Mouse (Mus musculus): ENCODE results near the gene Chn2.

Chn2 gene

DNA sequence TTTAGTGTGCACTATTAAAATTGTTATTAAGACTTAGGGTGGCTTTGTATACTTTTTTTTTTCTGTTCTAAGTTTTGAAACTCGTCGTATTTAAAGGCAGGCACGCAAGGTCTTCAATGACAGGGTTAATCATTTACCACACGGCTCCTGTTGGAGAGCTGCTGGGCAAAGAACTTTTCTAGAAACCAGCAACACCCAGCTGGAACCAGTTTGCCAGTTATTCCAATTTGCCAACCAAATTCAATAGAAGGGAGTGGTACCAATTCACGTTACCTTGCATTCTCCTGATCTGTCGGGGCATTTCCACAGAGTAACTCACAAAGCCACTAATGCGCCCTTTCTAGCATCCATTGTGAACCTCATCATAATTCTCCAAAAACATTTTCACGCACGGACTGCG is 290.8 kb downstream of the Chn2 start:
- DNase-seq (ENCODE audit: extremely low read depth, low read depth, low spot score) = no peak

DNA sequence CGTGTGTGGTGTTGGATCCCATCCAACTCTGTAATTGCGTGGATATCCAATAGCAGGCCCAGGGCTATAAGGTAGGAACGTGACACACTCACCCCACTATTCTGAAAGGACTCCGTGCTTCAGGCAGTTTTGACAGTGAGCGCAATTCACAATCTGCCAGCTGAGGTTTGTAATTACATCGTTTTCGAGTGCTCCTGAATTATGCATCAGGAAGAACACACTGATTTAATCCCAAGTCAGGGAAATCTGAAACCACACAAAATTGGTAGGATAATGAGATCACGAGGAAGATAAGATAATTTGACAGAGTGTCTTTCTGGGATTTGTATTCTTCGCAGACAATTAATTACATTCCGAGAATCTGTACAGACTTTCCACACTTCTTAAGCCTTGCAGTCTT is 292.4 kb downstream of the Chn2 start:
- DNase-seq (ENCODE audit: extremely low read depth, low read depth, low spot score) = no peak

DNA sequence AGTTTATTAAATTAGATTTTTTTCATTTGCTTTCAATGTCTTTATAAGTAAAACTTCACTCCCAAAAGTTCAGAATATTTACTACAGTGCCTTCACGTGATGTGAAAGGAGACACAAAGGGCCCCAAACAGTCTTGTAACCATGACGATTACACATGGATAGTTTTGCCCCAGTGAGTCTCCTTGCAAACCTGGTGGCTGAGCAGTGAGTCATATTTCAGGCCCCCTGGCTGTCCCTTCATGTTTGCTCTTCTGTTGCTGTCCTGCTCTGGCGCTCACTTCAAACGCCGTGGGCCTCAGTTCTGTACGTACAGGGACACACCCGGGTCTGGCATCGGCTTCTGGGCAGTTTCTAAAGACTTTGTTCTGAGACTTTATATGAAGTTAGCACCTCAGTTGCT is 292.8 kb downstream of the Chn2 start:
- DNase-seq (ENCODE audit: extremely low read depth, low read depth, low spot score) = no peak

DNA sequence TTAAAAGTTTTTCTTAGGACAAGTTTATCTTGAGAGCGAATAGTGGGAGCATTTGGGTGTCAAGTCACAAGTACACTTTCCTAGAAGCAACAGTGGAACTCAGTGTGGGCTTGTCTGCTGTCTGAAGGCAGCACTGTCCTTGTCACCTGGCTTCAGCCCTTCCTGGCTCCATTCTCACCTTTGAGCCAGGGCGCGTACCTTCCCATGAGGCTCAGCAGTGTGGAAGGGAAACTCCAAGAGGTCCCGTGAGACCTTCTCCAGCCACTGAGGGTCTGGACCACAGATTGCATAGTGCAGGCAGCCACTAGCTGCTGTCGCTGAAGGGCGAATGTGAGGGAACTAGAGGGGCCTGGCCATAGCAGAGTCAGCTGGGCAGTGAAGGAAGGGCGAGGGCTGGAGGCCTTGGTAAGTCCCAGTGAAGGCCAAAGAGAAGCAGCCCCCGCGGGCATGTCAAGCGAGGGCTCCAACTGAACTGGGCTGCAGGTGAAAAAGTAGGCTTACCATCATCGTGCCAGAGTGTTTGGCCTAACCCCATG is 293.8 kb downstream of the Chn2 start:
- no peak for DNase-seq (ENCODE audit: extremely low read depth, low read depth, low spot score)

GRCm38 (mm10) chr6:54333652-54334396 is 294.5 kb downstream of the Chn2 start:
- no peak for DNase-seq (ENCODE audit: extremely low read depth, low read depth, low spot score)

GRCm38 (mm10) chr6:54337321-54337720 is 298.0 kb downstream of the Chn2 start:
- DNase-seq (ENCODE audit: extremely low read depth, low read depth, low spot score) = no peak

GRCm38 (mm10) chr6:54341133-54341532 is 301.8 kb downstream of the Chn2 start:
- no peak for DNase-seq (ENCODE audit: extremely low read depth, low read depth, low spot score)

DNA sequence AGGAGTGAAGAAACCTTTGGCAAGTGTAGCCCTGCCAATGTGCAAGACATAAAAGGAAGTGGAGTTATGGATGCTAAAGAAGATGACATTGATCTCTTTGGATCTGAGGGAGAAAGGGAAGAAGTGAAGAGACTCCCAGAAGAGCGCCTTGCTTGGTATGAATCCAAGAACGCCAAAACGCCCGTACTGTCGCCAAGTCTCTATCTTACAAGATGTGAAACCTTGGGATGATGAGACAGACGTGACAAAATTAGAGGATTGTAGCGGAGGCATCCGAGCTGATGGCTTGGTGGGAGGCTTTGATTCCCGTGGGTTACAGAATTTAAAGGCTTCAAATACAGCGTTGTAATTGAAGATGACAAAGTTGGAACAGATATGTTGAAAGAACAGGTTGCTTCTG is 302.9 kb downstream of the Chn2 start:
- no peak for DNase-seq (ENCODE audit: extremely low read depth, low read depth, low spot score)

Data from fat pad, adult 2 months (tissue).